Mouse (Mus musculus) olfactory bulb, adult 2 months (tissue): Measurements from ENCODE around the gene Acyp2.

Experiments
- CTCF ChIP-seq: fragments of 200-500 bp; IDR thresholded peaks from 2 replicates; pipeline ENCODE4 v1.5.1; 2012; ENCODE audit warnings: low read depth, mild to moderate bottlenecking, low read length, moderate library complexity; ENCODE audit not compliant: insufficient read depth
- POLR2A ChIP-seq: fragments of 200-500 bp; IDR thresholded peaks from 2 replicates; pipeline ENCODE4 v1.6.1; 2012; ENCODE audit warnings: mild to moderate bottlenecking, low read depth, low read length, moderate library complexity; ENCODE audit not compliant: insufficient read depth

DNA sequence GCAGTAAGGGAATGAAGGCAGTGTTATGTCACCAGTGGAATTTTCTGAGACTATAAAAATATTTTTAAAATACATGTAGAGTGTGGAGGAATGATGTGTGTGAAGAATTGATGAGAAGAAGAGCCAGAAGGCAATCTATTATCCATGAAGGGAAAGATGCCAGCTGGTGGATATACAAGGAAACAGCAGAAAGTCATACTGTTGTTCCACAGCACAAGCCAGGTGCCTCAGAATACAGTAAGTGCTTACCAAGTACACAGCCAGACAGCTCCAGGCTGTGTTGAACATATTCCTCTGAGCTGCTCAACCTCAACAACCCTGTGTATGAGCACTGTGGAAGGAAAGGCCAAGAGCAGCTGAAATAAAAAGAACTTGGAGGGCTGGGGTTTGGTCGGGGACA is 13.7 kb downstream of the Acyp2 start:
- no peak for TF ChIP-seq POLR2A
- TF ChIP-seq CTCF: no peak
